Mouse (Mus musculus) embryonic facial prominence, embryonic 13.5 days (tissue): ENCODE data around the gene Kcnd3. TPM values are rescaled to one million over a fixed set of nuclear protein-coding genes. Genes with fewer than 3 reads are reported as not detected.
A peak's percentile ranks its signal among the peaks of the same experiment; 100 is the strongest.

Source experiments
- ATAC-seq: fragments of 200-750 bp; cut with Nextera tagmentation; 2 replicates; pipeline ENCODE4 v1.8.0; 2017; ENCODE audit warnings: low read depth; ENCODE audit not compliant: insufficient number of reproducible peaks, insufficient read depth, low FRiP score, low TSS enrichment
- H3K27ac ChIP-seq: fragments of 300-500 bp; sonication (generic); 2 replicates; pipeline ENCODE4 v1.5.1; 2015; ENCODE audit warnings: moderate library complexity, mild to moderate bottlenecking, inconsistent platforms
- H3K27me3 ChIP-seq: fragments of 300-500 bp; sonication (generic); 2 replicates; pipeline ENCODE4 v1.6.1; 2015; ENCODE audit warnings: mild to moderate bottlenecking, inconsistent platforms
- H3K36me3 ChIP-seq: fragments of 300-500 bp; sonication (generic); 2 replicates; pipeline ENCODE4 v1.6.1; 2015; ENCODE audit warnings: mild to moderate bottlenecking, inconsistent platforms
- H3K4me1 ChIP-seq: fragments of 300-500 bp; sonication (generic); 2 replicates; pipeline ENCODE4 v1.6.1; 2015; ENCODE audit warnings: inconsistent platforms
- H3K4me2 ChIP-seq: fragments of 300-500 bp; sonication (generic); 2 replicates; pipeline ENCODE4 v1.6.1; 2015; ENCODE audit warnings: moderate library complexity, mild to moderate bottlenecking, inconsistent platforms
- H3K4me3 ChIP-seq: fragments of 300-500 bp; sonication (generic); 2 replicates; pipeline ENCODE4 v1.5.1; 2015; ENCODE audit warnings: mild to moderate bottlenecking, inconsistent platforms
- H3K9ac ChIP-seq: fragments of 300-500 bp; sonication (generic); 2 replicates; pipeline ENCODE4 v1.6.1; 2015; ENCODE audit warnings: mild to moderate bottlenecking, inconsistent platforms
- H3K9me3 ChIP-seq: fragments of 300-500 bp; sonication (generic); 2 replicates; pipeline ENCODE4 v1.6.1; 2016; ENCODE audit warnings: inconsistent platforms
- WGBS: fragments of 180-500 bp; shearing (Covaris S2); methylation state at CpG from one replicate; pipeline ENCODE4 v1.1.7; 2015; ENCODE audit warnings: mixed read lengths; 5-methylcytosine and 5-hydroxymethylcytosine counted together
- polyA plus RNA-seq: library from polyadenylated mRNA; unstranded; fragments of >200 nt; fragmentation: Nextera tagmentation; extraction: Ambion mirVana; gene quantifications from 2 replicates; pipeline ENCODE4 v1.2.1, GENCODE M21; 2015

Kcnd3 gene
- polyA plus RNA-seq, 1 experiment from 2014 or later: 0.44 TPM

DNA sequence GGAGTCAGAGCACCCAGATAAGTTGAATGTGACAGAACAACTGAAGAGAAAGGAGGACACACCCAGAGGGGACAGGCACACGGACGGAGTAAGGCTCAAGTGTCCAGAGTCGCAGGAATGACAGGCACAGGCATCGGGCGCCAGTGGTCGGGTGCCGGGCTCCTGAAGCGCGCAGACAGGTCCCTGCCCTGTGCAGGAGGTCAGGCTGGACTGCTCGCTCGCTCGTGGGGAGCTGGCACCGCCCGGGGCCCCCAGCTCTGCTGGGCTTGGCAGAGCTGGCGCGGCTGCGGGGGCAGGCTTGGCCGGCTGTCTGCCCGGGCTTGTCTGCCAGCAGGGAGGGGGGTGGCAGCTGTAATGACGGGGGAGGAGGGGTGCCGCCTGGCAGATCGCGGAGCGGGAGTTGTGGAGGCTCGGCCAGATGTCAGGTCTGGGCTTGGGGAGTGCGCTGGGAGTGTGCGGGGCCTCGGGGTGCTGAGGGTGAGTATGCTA lies 253.0 kb downstream of the Kcnd3 start:
- Histone ChIP-seq H3K27ac (no peak overlapping the region), H3K4me3 (peak overlapping the region; percentile 54), H3K36me3 (no peaks in the 10 kb centered on the region), H3K27me3 (peaks cover 45% of the 10 kb centered on the region), H3K9me3 (no peaks in the 10 kb centered on the region), H3K4me2 (peak overlapping the region; percentile 95), H3K4me1 (peaks cover 21% of the 10 kb centered on the region), H3K9ac (peak overlapping the region; percentile 73)
- ATAC-seq: peak; percentile 48
- WGBS: under 1% methylated on average over 28 of the region's 28 CpGs

DNA sequence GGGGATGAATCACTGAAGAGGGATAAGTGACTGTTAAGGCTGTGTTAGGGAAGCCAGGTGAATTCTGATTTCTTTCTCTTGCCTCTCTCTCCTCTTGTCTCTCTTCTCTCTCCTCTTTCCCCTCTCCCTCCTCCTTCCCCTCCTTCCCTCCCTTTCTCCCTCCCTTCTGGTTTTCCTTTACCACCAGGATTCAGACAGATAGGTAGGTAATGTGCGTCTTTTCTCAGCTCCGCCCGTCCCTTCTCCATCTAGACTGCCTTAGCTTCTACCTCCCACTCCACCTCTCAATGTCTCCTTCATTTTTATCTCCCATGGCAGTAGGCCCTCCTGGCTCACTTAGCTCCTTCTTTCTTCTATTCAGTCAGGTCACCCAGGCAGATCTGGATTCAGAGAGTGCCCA lies 253.4 kb downstream of the Kcnd3 start:
- 15% methylated on average over 3 of the region's 3 CpGs for WGBS
- peaks cover 21% of the 10 kb centered on the region for H3K4me1 ChIP-seq
- no peak for ATAC-seq
- peak overlapping the region; percentile 54 for H3K4me3 ChIP-seq
- no peaks in the 10 kb centered on the region for H3K9me3 ChIP-seq
- H3K9ac ChIP-seq: peak overlapping the region; percentile 73
- no peaks in the 10 kb centered on the region for H3K36me3 ChIP-seq
- H3K4me2 ChIP-seq: peak overlapping the region; percentile 95
- no peak overlapping the region for H3K27ac ChIP-seq
- peaks cover 45% of the 10 kb centered on the region for H3K27me3 ChIP-seq

DNA sequence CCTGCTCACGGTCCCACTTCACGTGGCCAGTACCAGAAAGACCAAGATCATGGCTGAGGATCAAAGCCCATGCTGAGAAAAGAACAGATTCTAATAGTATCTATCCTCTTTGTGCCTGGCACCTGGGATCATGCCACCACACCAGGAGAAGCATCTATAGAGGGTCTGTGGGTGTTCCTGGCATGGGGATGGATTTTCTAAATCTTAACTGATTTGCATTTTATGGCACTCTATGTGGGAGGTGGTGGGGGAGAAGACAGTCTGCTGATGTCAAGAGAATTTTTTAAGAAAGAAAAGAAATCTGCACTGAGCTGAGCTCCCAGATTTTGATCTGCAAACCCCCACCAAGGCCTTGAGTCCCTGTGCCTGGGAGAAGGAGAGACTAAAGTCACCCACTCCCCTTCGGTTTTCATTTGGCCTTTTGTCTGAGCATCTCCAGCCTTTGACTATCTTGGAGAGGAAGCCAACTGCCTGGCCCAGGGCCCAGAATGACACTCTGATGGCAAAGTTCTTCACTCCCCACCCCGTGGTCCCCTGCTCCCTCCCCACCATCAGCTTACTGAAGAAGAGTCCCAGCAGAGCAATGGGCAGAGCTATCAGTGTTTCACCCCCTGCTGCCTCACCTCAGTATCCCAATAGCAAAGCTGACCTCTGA lies 254.4 kb downstream of the Kcnd3 start:
- Histone ChIP-seq H3K27me3 (peaks cover 45% of the 10 kb centered on the region), H3K4me1 (peaks cover 21% of the 10 kb centered on the region)
- WGBS: 46% methylated on average over 4 of the region's 4 CpGs

DNA sequence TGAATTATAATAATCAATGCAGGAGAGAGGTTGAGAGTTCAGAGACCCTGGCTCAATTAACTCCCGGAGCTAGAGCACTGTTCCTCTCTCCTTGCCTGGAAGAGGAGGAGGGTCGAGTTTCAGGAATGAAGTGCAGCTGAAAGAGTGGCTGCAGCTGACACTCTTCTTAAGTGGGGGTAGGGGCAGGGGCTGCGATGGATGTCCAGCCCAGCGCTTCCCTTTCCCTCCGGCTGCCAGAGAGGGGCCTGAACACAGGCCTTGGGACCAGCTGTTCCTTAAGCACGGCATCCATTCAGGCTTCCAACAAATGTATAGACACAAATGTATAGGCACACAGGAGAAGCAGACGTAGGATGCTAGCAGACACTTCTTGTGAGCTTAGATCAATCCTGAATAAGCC lies 255.5 kb downstream of the Kcnd3 start:
- Histone ChIP-seq H3K4me3 (no peak overlapping the region), H3K9ac (no peak overlapping the region), H3K27ac (no peak overlapping the region), H3K36me3 (no peaks in the 10 kb centered on the region), H3K9me3 (no peaks in the 10 kb centered on the region), H3K4me2 (no peak overlapping the region), H3K4me1 (peaks cover 21% of the 10 kb centered on the region), H3K27me3 (peaks cover 40% of the 10 kb centered on the region)
- ATAC-seq: no peak
- 6% methylated on average over 7 of the region's 7 CpGs for WGBS

More for the DNA sequence above, 254.4 kb downstream of the Kcnd3 start:
- Histone ChIP-seq H3K36me3 (no peaks in the 10 kb centered on the region), H3K4me2 (peak overlapping the region; percentile 95; the same call in 1 of the 2 replicates), H3K27ac (no peak overlapping the region), H3K9ac (no peak overlapping the region), H3K4me3 (no peak overlapping the region), H3K9me3 (no peaks in the 10 kb centered on the region)
- ATAC-seq: no peak

DNA sequence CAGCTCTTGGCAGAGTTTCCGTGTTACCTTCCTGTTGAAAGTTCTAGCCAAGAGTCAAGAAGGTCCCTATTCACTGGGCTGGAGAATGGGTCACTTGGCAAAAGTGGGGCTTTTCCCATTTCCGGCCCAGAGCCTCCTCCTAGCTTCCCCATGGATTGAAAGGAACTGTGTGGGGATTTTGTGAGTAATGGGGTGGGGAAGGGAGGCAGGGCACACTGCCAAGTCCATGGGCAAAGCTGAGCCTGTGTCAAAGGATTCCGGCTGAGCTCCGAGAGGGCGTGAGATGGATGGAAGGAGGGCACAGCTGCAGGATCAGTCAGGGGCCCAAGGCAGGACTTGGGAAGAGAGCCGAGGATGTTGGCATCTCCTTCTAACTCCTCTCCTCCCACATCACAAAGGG lies 258.1 kb downstream of the Kcnd3 start:
- Histone ChIP-seq H3K4me3 (no peak overlapping the region), H3K9me3 (no peaks in the 10 kb centered on the region), H3K4me2 (no peak overlapping the region), H3K27me3 (peaks cover 24% of the 10 kb centered on the region), H3K27ac (no peak overlapping the region), H3K9ac (no peak overlapping the region), H3K4me1 (peaks cover 27% of the 10 kb centered on the region), H3K36me3 (no peaks in the 10 kb centered on the region)
- WGBS: 68% methylated on average over 6 of the region's 6 CpGs
- no peak for ATAC-seq

DNA sequence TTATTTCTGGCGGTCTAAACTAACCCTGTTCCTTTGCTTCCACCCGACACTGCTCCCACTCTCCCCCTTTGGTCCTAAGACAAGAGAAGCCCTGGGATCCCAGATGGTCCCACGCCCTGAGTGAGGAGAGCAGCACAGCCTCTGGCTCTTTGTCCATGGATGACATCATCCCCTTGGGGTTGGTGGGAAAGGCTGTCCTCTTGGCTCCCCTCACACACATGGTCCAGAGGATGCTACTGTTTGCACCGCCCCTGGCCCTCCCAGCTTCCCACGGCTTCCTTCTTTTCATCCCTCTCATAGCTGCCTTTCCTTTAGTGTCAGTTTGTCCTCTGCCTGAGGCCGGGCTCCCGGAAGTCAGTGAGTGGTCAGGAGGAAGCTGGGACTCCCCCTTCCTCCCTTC lies 259.6 kb downstream of the Kcnd3 start:
- Histone ChIP-seq H3K27me3 (peaks cover 10% of the 10 kb centered on the region), H3K4me2 (no peak overlapping the region), H3K9ac (no peak overlapping the region), H3K36me3 (no peaks in the 10 kb centered on the region), H3K9me3 (no peaks in the 10 kb centered on the region), H3K4me1 (peaks cover 21% of the 10 kb centered on the region), H3K4me3 (no peak overlapping the region), H3K27ac (no peak overlapping the region)
- 65% methylated on average over 7 of the region's 7 CpGs for WGBS
- ATAC-seq: no peak

DNA sequence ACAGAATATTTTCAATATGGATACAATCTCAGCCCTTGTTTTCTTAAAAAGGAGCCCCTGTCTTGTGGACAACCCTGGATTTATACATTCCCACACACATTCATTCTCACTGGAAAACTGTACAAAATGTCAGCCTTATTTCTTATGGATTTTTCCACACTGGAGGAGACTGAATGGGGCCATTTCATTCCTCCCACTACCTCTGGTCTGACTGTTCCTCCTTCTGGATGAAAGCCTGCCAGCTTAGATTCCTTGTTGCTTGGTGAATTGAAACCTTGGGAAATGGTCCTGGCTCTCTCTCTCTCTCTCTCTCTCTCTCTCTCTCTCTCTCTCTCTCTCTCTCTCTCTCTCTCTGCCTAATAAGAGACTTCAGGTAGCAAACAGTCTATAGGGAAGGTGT lies 260.7 kb downstream of the Kcnd3 start:
- no peaks in the 10 kb centered on the region for H3K36me3 ChIP-seq
- H3K4me3 ChIP-seq: no peak overlapping the region
- no peak for ATAC-seq
- no peak overlapping the region for H3K27ac ChIP-seq
- no peaks in the 10 kb centered on the region for H3K9me3 ChIP-seq
- H3K27me3 ChIP-seq: 0 out of 2 replicates have a peak, but pooled peaks cover 2% of the 10 kb centered on the region
- H3K9ac ChIP-seq: no peak overlapping the region
- H3K4me1 ChIP-seq: peaks cover 18% of the 10 kb centered on the region
- no peak overlapping the region for H3K4me2 ChIP-seq

DNA sequence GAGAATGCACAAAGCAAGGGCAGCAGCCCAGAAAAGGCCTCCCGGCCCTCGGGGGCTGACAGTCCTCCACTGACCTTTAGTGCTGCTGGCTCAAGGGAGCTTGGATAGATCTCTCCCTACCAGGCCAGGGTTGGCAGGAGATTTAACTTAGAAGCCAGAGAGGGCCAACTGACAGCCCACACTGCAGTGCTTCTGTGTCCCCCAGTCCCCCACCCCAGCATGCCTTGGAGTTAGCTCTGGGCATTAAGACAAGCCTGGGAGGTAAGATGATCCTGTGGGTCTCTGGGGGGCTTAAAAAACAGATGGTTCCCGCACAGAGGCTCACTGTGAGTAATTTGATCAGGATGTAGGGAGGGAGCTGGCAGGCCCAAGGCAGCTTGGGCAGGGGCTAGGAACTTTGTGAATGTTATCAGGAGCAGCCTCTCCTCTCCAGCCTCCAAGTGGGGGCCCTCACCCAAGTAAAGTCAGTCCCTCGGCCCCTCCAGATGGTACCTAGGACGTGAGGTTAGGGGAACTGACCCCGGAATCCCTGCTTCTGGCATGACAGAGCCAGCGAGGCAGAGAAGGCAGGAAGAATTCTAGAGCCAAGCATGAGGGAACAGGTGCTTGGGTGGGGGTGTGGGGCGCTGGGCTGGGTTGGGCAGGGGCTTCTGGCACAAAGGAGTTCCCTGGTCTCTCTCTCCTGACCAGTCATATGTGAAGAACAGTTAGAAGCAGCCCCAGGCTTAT lies 262.1 kb downstream of the Kcnd3 start:
- no peak for ATAC-seq
- no peak overlapping the region for H3K9ac ChIP-seq
- no peaks in the 10 kb centered on the region for H3K9me3 ChIP-seq
- no peaks in the 10 kb centered on the region for H3K27me3 ChIP-seq
- H3K4me1 ChIP-seq: peaks cover 26% of the 10 kb centered on the region
- no peak overlapping the region for H3K4me3 ChIP-seq
- 2% methylated on average over 8 of the region's 8 CpGs for WGBS
- H3K36me3 ChIP-seq: no peaks in the 10 kb centered on the region
- peak overlapping the region; percentile 63 for H3K27ac ChIP-seq
- H3K4me2 ChIP-seq: peak overlapping the region; percentile 20; the same call in 1 of the 2 replicates

DNA sequence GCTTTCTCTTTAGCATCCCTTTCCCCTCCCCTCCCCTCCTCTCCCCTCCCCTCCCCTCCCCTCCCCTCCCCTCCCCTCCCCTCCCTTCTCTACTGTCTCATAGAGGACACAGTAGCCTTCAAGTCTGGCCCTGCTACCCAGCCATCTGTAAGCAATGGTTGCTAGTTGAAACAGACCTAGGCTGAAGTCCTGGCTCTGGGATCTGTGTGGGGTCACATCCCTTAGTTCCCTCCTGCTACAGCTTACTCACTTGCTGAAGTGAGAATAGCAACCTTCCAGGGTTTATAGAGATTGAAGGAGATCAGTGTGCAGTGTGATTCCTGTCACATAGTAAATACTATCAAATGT lies 262.7 kb downstream of the Kcnd3 start:
- Histone ChIP-seq H3K27me3 (no peaks in the 10 kb centered on the region), H3K9me3 (no peaks in the 10 kb centered on the region), H3K4me2 (no peak overlapping the region), H3K4me1 (peaks cover 28% of the 10 kb centered on the region), H3K9ac (no peak overlapping the region), H3K27ac (no peak overlapping the region), H3K36me3 (no peaks in the 10 kb centered on the region), H3K4me3 (no peak overlapping the region)
- no peak for ATAC-seq

DNA sequence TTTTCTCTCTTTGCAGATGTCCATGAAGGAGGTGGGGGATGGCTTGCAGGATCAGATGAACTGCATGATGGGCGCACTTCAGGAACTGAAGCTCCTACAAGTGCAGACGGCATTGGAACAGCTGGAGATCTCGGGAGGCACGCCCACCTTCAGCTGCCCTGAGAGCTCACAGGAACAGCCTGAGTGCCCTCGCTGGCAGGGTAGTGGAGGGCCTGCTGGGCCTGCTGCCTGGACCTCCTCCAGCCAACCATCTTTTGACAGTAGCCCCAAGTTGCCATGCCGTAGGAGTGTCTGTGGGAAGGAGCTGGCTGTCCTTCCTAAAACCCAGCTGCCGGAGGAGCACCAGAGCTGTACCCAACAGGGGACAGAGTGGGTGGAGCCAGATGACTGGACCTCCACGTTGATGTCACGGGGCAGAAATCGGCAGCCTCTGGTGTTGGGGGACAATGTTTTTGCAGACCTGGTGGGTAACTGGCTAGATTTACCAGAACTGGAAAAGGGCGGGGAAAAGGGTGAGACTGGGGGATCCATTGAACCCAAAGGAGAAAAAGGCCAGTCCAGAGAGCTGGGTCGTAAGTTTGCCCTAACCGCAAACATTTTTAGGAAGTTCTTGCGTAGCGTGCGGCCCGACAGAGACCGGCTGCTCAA lies 264.3 kb downstream of the Kcnd3 start:
- Histone ChIP-seq H3K4me3 (no peak overlapping the region), H3K27ac (no peak overlapping the region), H3K9me3 (no peaks in the 10 kb centered on the region), H3K4me2 (no peak overlapping the region), H3K27me3 (no peaks in the 10 kb centered on the region), H3K4me1 (peaks cover 32% of the 10 kb centered on the region), H3K36me3 (no peaks in the 10 kb centered on the region), H3K9ac (no peak overlapping the region)
- 67% methylated on average over 18 of the region's 18 CpGs for WGBS
- ATAC-seq: no peak

DNA sequence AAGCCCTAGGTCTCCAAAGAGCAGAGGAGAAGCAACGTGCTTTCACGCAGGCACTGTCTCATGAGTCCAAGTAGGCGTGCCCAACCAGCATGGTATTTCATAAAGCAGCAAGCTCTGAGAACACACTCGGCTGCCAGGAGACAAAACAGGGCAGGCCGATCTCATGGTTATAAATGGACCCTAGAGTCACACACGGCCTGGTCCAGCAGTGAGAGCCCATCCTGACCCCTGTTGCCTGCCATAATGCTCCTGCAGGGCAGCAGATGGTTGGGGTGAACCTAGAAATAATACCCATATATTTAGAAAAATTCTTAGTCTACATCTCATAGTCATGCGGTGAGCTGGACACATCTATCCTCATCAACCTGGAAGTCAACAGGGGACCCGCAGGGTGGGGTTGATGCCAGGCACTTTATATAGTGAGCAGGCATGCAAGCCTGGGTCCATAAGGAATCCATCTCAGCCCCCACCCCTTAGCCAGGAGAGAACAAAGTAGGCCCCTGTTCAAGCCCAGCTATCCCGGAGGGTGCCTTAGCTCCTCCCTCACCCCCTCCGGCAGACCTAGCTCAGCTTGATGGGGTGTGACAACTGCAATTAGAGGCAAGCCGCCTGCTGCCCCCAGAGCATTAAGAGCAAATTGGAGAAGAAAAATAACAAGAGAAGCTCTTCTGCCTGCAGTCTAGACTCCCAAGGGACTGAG lies 265.9 kb downstream of the Kcnd3 start:
- Histone ChIP-seq H3K4me1 (peaks cover 32% of the 10 kb centered on the region), H3K4me2 (no peak overlapping the region), H3K9me3 (no peaks in the 10 kb centered on the region), H3K27me3 (no peaks in the 10 kb centered on the region), H3K4me3 (no peak overlapping the region), H3K27ac (no peak overlapping the region), H3K9ac (no peak overlapping the region), H3K36me3 (no peaks in the 10 kb centered on the region)
- 45% methylated on average over 11 of the region's 11 CpGs for WGBS
- ATAC-seq: peak; percentile 28; the same call in 1 of the 2 replicates
